Mouse (Mus musculus) liver, adult 2 months (tissue): ENCODE measurements around the gene Smarcc1. TPM values are rescaled to one million over a fixed set of nuclear protein-coding genes. Genes with fewer than 3 reads are reported as not detected.

Experiments
- DNase-seq: peaks from one replicate; pipeline ENCODE4 v3.0.0-alpha.2; 2011; ENCODE audit warnings: low read depth, low spot score; ENCODE audit errors: extremely low read depth
- H3K27ac ChIP-seq: fragments of 200-500 bp; replicated peaks from 2 replicates; pipeline ENCODE4 v1.5.1; 2012; ENCODE audit warnings: low read depth, mild to moderate bottlenecking, control low read depth, inconsistent platforms, low read length; ENCODE audit not compliant: insufficient read depth
- H3K27me3 ChIP-seq: fragments of 200-500 bp; 2 replicates; pipeline ENCODE4 v1.6.1; 2012; ENCODE audit warnings: mild to moderate bottlenecking, moderate library complexity, low read length, inconsistent platforms; ENCODE audit not compliant: control insufficient read depth, insufficient read depth
- H3K36me3 ChIP-seq: fragments of 200-500 bp; 2 replicates; pipeline ENCODE4 v1.6.1; 2012; ENCODE audit warnings: low read length, inconsistent platforms; ENCODE audit not compliant: control insufficient read depth, insufficient read depth
- H3K4me1 ChIP-seq: fragments of 200-500 bp; 2 replicates; pipeline ENCODE4 v1.6.1; 2011; ENCODE audit warnings: low read length; ENCODE audit not compliant: control insufficient read depth, insufficient read depth
- H3K4me3 ChIP-seq: fragments of 200-500 bp; 2 replicates; pipeline ENCODE4 v1.5.1; 2011; ENCODE audit warnings: low read depth, mild to moderate bottlenecking, control low read depth, low read length, moderate library complexity; ENCODE audit not compliant: insufficient read depth
- H3K79me2 ChIP-seq: fragments of 200-500 bp; 2 replicates; pipeline ENCODE4 v1.6.1; 2012; ENCODE audit warnings: inconsistent platforms, mild to moderate bottlenecking, low read length, moderate library complexity; ENCODE audit not compliant: control insufficient read depth, insufficient read depth
- H3K9ac ChIP-seq: fragments of 200-500 bp; 2 replicates; pipeline ENCODE4 v1.6.1; 2012; ENCODE audit warnings: low read depth, mild to moderate bottlenecking, control low read depth, inconsistent platforms, low read length
- CTCF ChIP-seq: fragments of 200-500 bp; IDR thresholded peaks from 2 replicates; pipeline ENCODE4 v1.5.1; 2011; ENCODE audit warnings: low read depth, low read length, control low read depth
- POLR2A ChIP-seq: fragments of 200-500 bp; IDR thresholded peaks from 2 replicates; pipeline ENCODE4 v1.6.1; 2011; ENCODE audit warnings: low read length, control low read depth; ENCODE audit not compliant: insufficient read depth; ENCODE audit errors: extremely low read depth
- WGBS: fragments of 180-500 bp; shearing (Covaris S2); methylation state at CpG from one replicate; pipeline ENCODE4 v1.1.7; 2018; 5-methylcytosine and 5-hydroxymethylcytosine counted together
- polyA plus RNA-seq: library from polyadenylated mRNA; depleted of rRNA; stranded (reverse); fragments of >200 nt; gene quantifications from 2 replicates; pipeline ENCODE4 v1.2.3, GENCODE M21; 2012
- total RNA-seq: library from RNA; depleted of rRNA; stranded (reverse); fragments of >200 nt; gene quantifications from 2 replicates; pipeline ENCODE4 v1.2.3, GENCODE M21; 2014

The Smarcc1 gene
- total and polyA plus RNA-seq, 2 experiments: 7.5 to 9.8 TPM

GRCm38 (mm10) chr9:110208265-110208664, 90.8 kb downstream of the Smarcc1 start:
- DNase-seq: no peak
- H3K79me2 ChIP-seq: no peaks in the 10 kb centered on the region
- WGBS: 77% methylated on average over 7 of the region's 7 CpGs
- no peaks in the 10 kb centered on the region for H3K27me3 ChIP-seq
- H3K27ac ChIP-seq: no peak overlapping the region
- no peaks in the 10 kb centered on the region for H3K4me1 ChIP-seq
- TF ChIP-seq POLR2A (no peak), CTCF (no peak)
- no peak overlapping the region for H3K9ac ChIP-seq
- no peak overlapping the region for H3K4me3 ChIP-seq
- H3K36me3 ChIP-seq: peaks cover 57% of the 10 kb centered on the region

GRCm38 (mm10) chr9:110208967-110209366, 91.5 kb downstream of the Smarcc1 start:
- Histone ChIP-seq H3K79me2 (no peaks in the 10 kb centered on the region), H3K4me1 (no peaks in the 10 kb centered on the region), H3K9ac (no peak overlapping the region), H3K4me3 (no peak overlapping the region), H3K27me3 (no peaks in the 10 kb centered on the region), H3K27ac (no peak overlapping the region), H3K36me3 (peaks cover 57% of the 10 kb centered on the region)
- WGBS: over 99% methylated on average over 3 of the region's 3 CpGs
- no peak for TF ChIP-seq CTCF
- no peak for TF ChIP-seq POLR2A
- DNase-seq: no peak

GRCm38 (mm10) chr9:110224273-110224672, 106.8 kb downstream of the Smarcc1 start:
- 94% methylated on average over 4 of the region's 4 CpGs for WGBS
- Histone ChIP-seq H3K9ac (no peak overlapping the region), H3K4me3 (no peak overlapping the region), H3K79me2 (no peaks in the 10 kb centered on the region), H3K27me3 (no peaks in the 10 kb centered on the region), H3K27ac (no peak overlapping the region), H3K36me3 (peaks cover 21% of the 10 kb centered on the region), H3K4me1 (no peaks in the 10 kb centered on the region)
- TF ChIP-seq CTCF (no peak), POLR2A (no peak)
- no peak for DNase-seq

- Histone ChIP-seq H3K4me1 (no peaks in the 10 kb centered on the region), H3K27ac (no peak overlapping the region), H3K4me3 (no peak overlapping the region), H3K9ac (no peak overlapping the region), H3K36me3 (peaks cover 20% of the 10 kb centered on the region), H3K79me2 (no peaks in the 10 kb centered on the region), H3K27me3 (no peaks in the 10 kb centered on the region)
- 93% methylated on average over 4 of the region's 4 CpGs for WGBS
- DNase-seq: no peak
- TF ChIP-seq POLR2A (no peak), CTCF (no peak)
These were observed 108.7 kb downstream of the Smarcc1 start for GRCm38 (mm10) chr9:110226191-110226590.

- WGBS: 96% methylated on average over 6 of the region's 6 CpGs
- Histone ChIP-seq H3K36me3 (peaks cover 8% of the 10 kb centered on the region), H3K27me3 (no peaks in the 10 kb centered on the region), H3K9ac (no peak overlapping the region), H3K4me3 (no peak overlapping the region), H3K79me2 (no peaks in the 10 kb centered on the region), H3K4me1 (no peaks in the 10 kb centered on the region), H3K27ac (no peak overlapping the region)
- TF ChIP-seq CTCF (no peak), POLR2A (no peak)
- DNase-seq: no peak
These were observed 111.2 kb downstream of the Smarcc1 start for GRCm38 (mm10) chr9:110228671-110229070.

- no peaks in the 10 kb centered on the region for H3K79me2 ChIP-seq
- 96% methylated on average over 1 of the region's 1 CpGs for WGBS
- no peak for DNase-seq
- peaks cover 4% of the 10 kb centered on the region; the same call in 1 of the 2 replicates for H3K36me3 ChIP-seq
- no peaks in the 10 kb centered on the region for H3K27me3 ChIP-seq
- H3K27ac ChIP-seq: no peak overlapping the region
- H3K4me3 ChIP-seq: no peak overlapping the region
- TF ChIP-seq POLR2A (no peak), CTCF (no peak)
- H3K9ac ChIP-seq: no peak overlapping the region
- H3K4me1 ChIP-seq: no peaks in the 10 kb centered on the region
These were observed 111.6 kb downstream of the Smarcc1 start for GRCm38 (mm10) chr9:110229112-110229511.
